Mouse (Mus musculus) limb, embryonic 10.5 days (tissue): ENCODE results near the gene Noa1. TPM values are rescaled to one million over a fixed set of nuclear protein-coding genes. Genes with fewer than 3 reads are reported as not detected.

Experiments used
- DNase-seq: peaks from one replicate; pipeline ENCODE4 v3.0.0-alpha.2; 2017; ENCODE audit warnings: low spot score
- H3K27ac ChIP-seq: fragments of 300-500 bp; sonication (generic); 2 replicates; pipeline ENCODE4 v1.5.1; 2016; ENCODE audit warnings: mild to moderate bottlenecking
- H3K27me3 ChIP-seq: fragments of 300-500 bp; sonication (generic); 2 replicates; pipeline ENCODE4 v1.6.1; 2016; ENCODE audit warnings: low read depth, mild to moderate bottlenecking; ENCODE audit not compliant: poor library complexity, severe bottlenecking
- H3K36me3 ChIP-seq: fragments of 300-500 bp; sonication (generic); 2 replicates; pipeline ENCODE4 v1.6.1; 2016; ENCODE audit warnings: mild to moderate bottlenecking, moderate library complexity
- H3K4me1 ChIP-seq: fragments of 300-500 bp; sonication (generic); 2 replicates; pipeline ENCODE4 v1.6.1; 2016
- H3K4me3 ChIP-seq: fragments of 300-500 bp; sonication (generic); 2 replicates; pipeline ENCODE4 v1.5.1; 2016; ENCODE audit warnings: mild to moderate bottlenecking, moderate library complexity
- H3K9me3 ChIP-seq: fragments of 300-500 bp; sonication (generic); replicated peaks from 2 replicates; pipeline ENCODE4 v1.6.1; 2016; ENCODE audit warnings: mild to moderate bottlenecking
- WGBS: fragments of 180-500 bp; shearing (Covaris S2); methylation state at CpG from one replicate; pipeline ENCODE4 v1.1.7; 2016; 5-methylcytosine and 5-hydroxymethylcytosine counted together
- polyA plus RNA-seq: library from polyadenylated mRNA; unstranded; fragments of >200 nt; fragmentation: Nextera tagmentation; extraction: Ambion mirVana; gene quantifications from 2 replicates; pipeline ENCODE4 v1.2.1, GENCODE M21; 2016

Noa1 gene
- polyA plus RNA-seq, 1 experiment from 2014 or later = 36.5 TPM

DNA sequence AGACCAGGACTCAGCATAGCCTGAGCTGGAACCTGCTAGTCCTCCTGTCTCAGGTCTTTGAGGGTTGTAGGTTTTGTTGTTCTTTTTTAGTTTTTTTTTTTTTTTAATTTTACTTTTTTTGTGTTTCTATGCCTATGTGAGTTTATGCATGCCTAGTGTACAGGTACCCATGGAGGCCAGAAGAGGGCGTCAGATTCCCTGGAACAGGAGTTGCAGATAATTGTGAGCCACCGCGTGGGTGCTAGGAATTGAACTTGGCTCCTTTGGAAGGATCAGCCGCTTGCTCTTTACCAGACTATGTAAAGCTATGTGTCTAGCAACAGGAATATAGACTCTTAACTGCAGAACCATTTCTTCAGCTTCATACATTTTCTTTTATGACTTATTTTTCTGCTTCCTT is 4.3 kb upstream of the Noa1 start:
- H3K27me3 ChIP-seq = no peaks in the 10 kb centered on the region
- no peak overlapping the region for H3K27ac ChIP-seq
- no peak overlapping the region for H3K4me3 ChIP-seq
- no peak for DNase-seq
- H3K9me3 ChIP-seq = no peaks in the 10 kb centered on the region
- WGBS = 90% methylated on average over 4 of the region's 4 CpGs
- peaks cover 73% of the 10 kb centered on the region for H3K36me3 ChIP-seq
- H3K4me1 ChIP-seq = peaks cover 11% of the 10 kb centered on the region

- Histone ChIP-seq H3K27ac (peak overlapping the region; percentile 93), H3K36me3 (peaks cover 56% of the 10 kb centered on the region), H3K4me1 (peaks cover 28% of the 10 kb centered on the region), H3K9me3 (no peaks in the 10 kb centered on the region), H3K27me3 (no peaks in the 10 kb centered on the region), H3K4me3 (peak overlapping the region; percentile 92)
- no peak for DNase-seq
- WGBS = under 1% methylated on average over 76 of the region's 76 CpGs
These were observed 605 bp downstream of the Noa1 start for GRCm38 (mm10) chr5:77309051-77309906.

- Histone ChIP-seq H3K4me3 (peak overlapping the region; percentile 92), H3K4me1 (peaks cover 28% of the 10 kb centered on the region), H3K27ac (no peak overlapping the region), H3K36me3 (peaks cover 50% of the 10 kb centered on the region), H3K9me3 (no peaks in the 10 kb centered on the region), H3K27me3 (no peaks in the 10 kb centered on the region)
- no peak for DNase-seq
- 91% methylated on average over 5 of the region's 5 CpGs for WGBS
These were observed 1.9 kb downstream of the Noa1 start for GRCm38 (mm10) chr5:77307821-77308553.

GRCm38 (mm10) chr5:77301296-77301903 is 8.5 kb downstream of the Noa1 start:
- 96% methylated on average over 6 of the region's 6 CpGs for WGBS
- H3K4me3 ChIP-seq = no peak overlapping the region
- DNase-seq = no peak
- H3K4me1 ChIP-seq = no peaks in the 10 kb centered on the region
- no peaks in the 10 kb centered on the region for H3K27me3 ChIP-seq
- no peak overlapping the region for H3K27ac ChIP-seq
- H3K9me3 ChIP-seq = no peaks in the 10 kb centered on the region
- peaks cover 77% of the 10 kb centered on the region for H3K36me3 ChIP-seq

DNA sequence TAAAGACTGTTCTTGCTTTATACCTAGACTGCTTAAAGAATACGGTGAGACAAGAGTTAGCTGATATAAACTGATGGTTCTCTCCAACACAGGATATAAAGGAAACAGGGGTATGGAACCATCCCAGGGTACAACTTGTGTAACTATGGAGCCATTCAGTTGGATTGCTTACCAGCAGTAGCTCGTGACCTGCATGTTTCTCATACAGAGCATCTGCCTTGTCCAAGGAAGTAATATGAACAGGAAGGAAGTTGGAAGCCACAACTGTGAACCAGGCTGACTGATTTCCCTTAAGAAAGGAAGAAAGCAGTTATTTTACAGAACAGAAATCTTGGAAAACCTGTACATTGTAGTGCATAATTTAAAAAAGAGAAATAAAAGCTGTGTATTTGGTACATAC is 10.4 kb downstream of the Noa1 start:
- no peak overlapping the region for H3K4me3 ChIP-seq
- H3K36me3 ChIP-seq = peaks cover 76% of the 10 kb centered on the region
- H3K27ac ChIP-seq = no peak overlapping the region
- DNase-seq = no peak
- H3K4me1 ChIP-seq = no peaks in the 10 kb centered on the region
- H3K27me3 ChIP-seq = no peaks in the 10 kb centered on the region
- H3K9me3 ChIP-seq = no peaks in the 10 kb centered on the region
- 94% methylated on average over 2 of the region's 2 CpGs for whole genome bisulfite sequencing

GRCm38 (mm10) chr5:77292803-77293522 is 16.9 kb downstream of the Noa1 start:
- 90% methylated on average over 7 of the region's 7 CpGs for WGBS
- no peak overlapping the region for H3K27ac ChIP-seq
- no peaks in the 10 kb centered on the region for H3K9me3 ChIP-seq
- peaks cover 5% of the 10 kb centered on the region; the same call in 1 of the 2 replicates for H3K4me1 ChIP-seq
- no peak overlapping the region for H3K4me3 ChIP-seq
- H3K36me3 ChIP-seq = peaks cover 97% of the 10 kb centered on the region
- DNase-seq = no peak
- H3K27me3 ChIP-seq = no peaks in the 10 kb centered on the region

- Histone ChIP-seq H3K27ac (no peak overlapping the region), H3K36me3 (peaks cover 96% of the 10 kb centered on the region), H3K9me3 (no peaks in the 10 kb centered on the region), H3K4me1 (peaks cover 5% of the 10 kb centered on the region; the same call in 1 of the 2 replicates), H3K27me3 (no peaks in the 10 kb centered on the region), H3K4me3 (no peak overlapping the region)
- DNase-seq = no peak
- WGBS = 90% methylated on average over 2 of the region's 2 CpGs
These were observed 19.3 kb downstream of the Noa1 start for GRCm38 (mm10) chr5:77290606-77291005.

- peaks cover 96% of the 10 kb centered on the region for H3K36me3 ChIP-seq
- no peak overlapping the region for H3K4me3 ChIP-seq
- H3K4me1 ChIP-seq = peaks cover 5% of the 10 kb centered on the region; the same call in 1 of the 2 replicates
- no peak overlapping the region for H3K27ac ChIP-seq
- DNase-seq = no peak
- H3K9me3 ChIP-seq = no peaks in the 10 kb centered on the region
- WGBS = 67% methylated on average over 8 of the region's 8 CpGs
- no peaks in the 10 kb centered on the region for H3K27me3 ChIP-seq
These were observed 20.2 kb downstream of the Noa1 start for GRCm38 (mm10) chr5:77289686-77290085.

DNA sequence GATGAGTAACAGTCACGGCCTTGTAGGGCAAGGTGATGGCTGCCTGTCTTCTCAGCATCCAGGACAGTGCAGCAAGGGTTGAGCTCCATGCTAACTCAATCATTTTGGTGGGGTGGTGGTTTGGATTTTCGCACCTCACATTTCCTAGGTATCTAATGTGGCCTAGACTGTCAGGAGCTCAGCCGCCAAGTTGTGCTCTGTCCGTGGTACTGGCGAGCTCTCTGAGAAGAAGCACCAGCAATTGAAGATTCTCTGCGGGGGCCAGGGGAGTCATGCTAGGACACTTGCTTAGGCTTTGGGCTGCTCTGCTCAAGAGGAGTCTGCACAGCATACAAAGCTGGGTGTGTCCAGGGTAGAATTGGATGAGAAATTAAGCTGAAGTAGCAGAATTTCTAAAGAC is 22.0 kb downstream of the Noa1 start:
- no peak overlapping the region for H3K27ac ChIP-seq
- H3K36me3 ChIP-seq = peaks cover 96% of the 10 kb centered on the region
- H3K4me3 ChIP-seq = no peak overlapping the region
- WGBS = 86% methylated on average over 6 of the region's 6 CpGs
- no peak for DNase-seq
- no peaks in the 10 kb centered on the region for H3K27me3 ChIP-seq
- no peaks in the 10 kb centered on the region for H3K9me3 ChIP-seq
- H3K4me1 ChIP-seq = peaks cover 5% of the 10 kb centered on the region; the same call in 1 of the 2 replicates

DNA sequence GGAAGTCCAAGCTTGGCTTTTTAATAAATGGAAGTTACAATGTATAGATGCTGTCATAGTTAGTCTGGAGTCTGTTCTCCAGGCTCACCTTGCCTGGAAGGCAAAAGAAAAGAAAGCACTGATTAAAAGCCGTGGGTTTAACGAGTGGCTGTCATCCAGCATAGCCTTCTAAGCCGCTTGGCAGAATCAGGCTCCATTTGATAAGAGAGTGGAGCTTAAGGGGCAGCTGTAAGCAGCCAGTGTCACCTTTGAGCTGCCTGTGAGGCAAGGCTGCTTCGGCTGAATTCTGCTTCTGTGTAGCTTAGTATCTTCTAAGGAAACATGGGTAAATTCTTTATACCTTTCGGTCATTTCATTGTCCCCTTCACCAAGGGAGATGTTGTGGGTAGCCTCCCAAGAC is 23.0 kb downstream of the Noa1 start:
- Histone ChIP-seq H3K9me3 (no peaks in the 10 kb centered on the region), H3K4me3 (no peak overlapping the region), H3K27ac (no peak overlapping the region), H3K4me1 (peaks cover 5% of the 10 kb centered on the region; the same call in 1 of the 2 replicates), H3K36me3 (peaks cover 96% of the 10 kb centered on the region), H3K27me3 (no peaks in the 10 kb centered on the region)
- WGBS = 90% methylated on average over 5 of the region's 5 CpGs
- DNase-seq = no peak

GRCm38 (mm10) chr5:77285685-77286084 is 24.2 kb downstream of the Noa1 start:
- no peak overlapping the region for H3K27ac ChIP-seq
- WGBS = 91% methylated on average over 7 of the region's 7 CpGs
- no peaks in the 10 kb centered on the region for H3K9me3 ChIP-seq
- H3K4me1 ChIP-seq = peaks cover 5% of the 10 kb centered on the region; the same call in 1 of the 2 replicates
- DNase-seq = no peak
- H3K4me3 ChIP-seq = no peak overlapping the region
- H3K36me3 ChIP-seq = peaks cover 98% of the 10 kb centered on the region
- H3K27me3 ChIP-seq = no peaks in the 10 kb centered on the region

DNA sequence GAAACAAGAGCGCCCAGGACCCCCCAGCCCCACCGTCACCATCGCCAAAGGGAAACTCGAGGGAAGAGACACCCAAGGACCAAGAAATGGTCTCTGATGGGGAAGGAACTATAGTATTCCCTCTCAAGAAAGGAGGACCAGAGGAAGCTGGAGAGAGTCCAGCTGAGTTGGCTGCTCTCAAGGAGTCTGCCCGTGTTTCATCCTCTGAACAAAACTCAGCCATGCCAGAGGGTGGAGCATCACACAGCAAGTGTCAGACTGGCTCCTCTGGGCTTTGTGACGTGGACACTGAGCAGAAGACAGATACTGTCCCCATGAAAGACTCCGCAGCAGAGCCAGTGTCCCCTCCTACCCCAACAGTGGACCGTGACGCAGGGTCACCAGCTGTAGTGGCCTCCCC is 27.6 kb downstream of the Noa1 start:
- no peaks in the 10 kb centered on the region for H3K4me1 ChIP-seq
- WGBS = 94% methylated on average over 9 of the region's 9 CpGs
- no peaks in the 10 kb centered on the region for H3K27me3 ChIP-seq
- H3K36me3 ChIP-seq = peaks cover 98% of the 10 kb centered on the region
- no peaks in the 10 kb centered on the region for H3K9me3 ChIP-seq
- no peak overlapping the region for H3K4me3 ChIP-seq
- no peak overlapping the region for H3K27ac ChIP-seq
- DNase-seq = no peak
